Mouse (Mus musculus) forebrain, embryonic 14.5 days (tissue): Measurements from ENCODE around the gene Nppc. TPM values are rescaled to one million over a fixed set of nuclear protein-coding genes. Genes with fewer than 3 reads are reported as not detected.

ENCODE experiments used
- ATAC-seq: fragments of 200-750 bp; cut with Nextera tagmentation; 2 replicates; pipeline ENCODE4 v1.8.0; 2017; ENCODE audit warnings: mild to moderate bottlenecking, moderate library complexity
- DNase-seq: peaks from one replicate; pipeline ENCODE4 v3.0.0-alpha.2; 2015; ENCODE audit warnings: low spot score
- H3K27ac ChIP-seq: fragments of 300-500 bp; sonication (generic); 2 replicates; pipeline ENCODE4 v1.5.1; 2014; ENCODE audit warnings: low read depth, mild to moderate bottlenecking, control low read depth, low read length, moderate library complexity
- H3K27me3 ChIP-seq: fragments of 300-500 bp; sonication (generic); replicated peaks from 2 replicates; pipeline ENCODE4 v1.6.1; 2014; ENCODE audit warnings: low read length, control low read depth, mixed read lengths; ENCODE audit not compliant: control insufficient read depth, insufficient read depth
- H3K36me3 ChIP-seq: fragments of 300-500 bp; sonication (generic); 2 replicates; pipeline ENCODE4 v1.6.1; 2014; ENCODE audit warnings: low read length, control low read depth; ENCODE audit not compliant: control insufficient read depth, insufficient read depth
- H3K4me1 ChIP-seq: fragments of 300-500 bp; sonication (generic); 2 replicates; pipeline ENCODE4 v1.6.1; 2014; ENCODE audit warnings: antibody characterized with exemption, low read length, control low read depth; ENCODE audit not compliant: control insufficient read depth, insufficient read depth
- H3K4me2 ChIP-seq: fragments of 300-500 bp; sonication (generic); 2 replicates; pipeline ENCODE4 v1.6.1; 2014; ENCODE audit warnings: mild to moderate bottlenecking, control low read depth, low read length
- H3K4me3 ChIP-seq: fragments of 300-500 bp; sonication (generic); 2 replicates; pipeline ENCODE4 v1.5.1; 2014; ENCODE audit warnings: low read depth, low read length, control low read depth
- H3K9ac ChIP-seq: fragments of 300-500 bp; sonication (generic); 2 replicates; pipeline ENCODE4 v1.6.1; 2014; ENCODE audit warnings: mild to moderate bottlenecking, low read length, control low read depth, moderate library complexity
- H3K9me3 ChIP-seq: fragments of 300-500 bp; sonication (generic); replicated peaks from 2 replicates; pipeline ENCODE4 v1.6.1; 2016; ENCODE audit warnings: low read length, control low read depth, mixed read lengths; ENCODE audit not compliant: control insufficient read depth
- WGBS: fragments of 180-500 bp; shearing (Covaris S2); extraction: QIAGEN DNeasy Blood & Tissue Kit; methylation state at CpG from one replicate; pipeline ENCODE4 v1.1.7; 2014; 5-methylcytosine and 5-hydroxymethylcytosine counted together
- microRNA-seq: library from miRNA; unstranded; fragments of <30 nt; microRNA quantifications from one replicate; pipeline ENCODE4, GENCODE M21; 2016
- polyA plus RNA-seq: library from polyadenylated mRNA; unstranded; fragments of >200 nt; fragmentation: Nextera tagmentation; extraction: Ambion mirVana; gene quantifications from 2 replicates; pipeline ENCODE4 v1.2.1, GENCODE M21; 2014

Gene Nppc
- polyA plus RNA-seq, 1 experiment from 2014 or later, result 2.3 TPM

GRCm38 (mm10) chr1:86622296-86622695 lies 48.1 kb downstream of the Nppc start:
- Histone ChIP-seq H3K4me3 (no peak overlapping the region), H3K27ac (no peak overlapping the region), H3K9me3 (no peaks in the 10 kb centered on the region), H3K9ac (no peak overlapping the region), H3K27me3 (no peaks in the 10 kb centered on the region), H3K36me3 (no peaks in the 10 kb centered on the region), H3K4me2 (no peak overlapping the region), H3K4me1 (no peaks in the 10 kb centered on the region)
- whole genome bisulfite sequencing, result 67% methylated on average over 2 of the region's 2 CpGs
- no peak for ATAC-seq
- no peak for DNase-seq

DNA sequence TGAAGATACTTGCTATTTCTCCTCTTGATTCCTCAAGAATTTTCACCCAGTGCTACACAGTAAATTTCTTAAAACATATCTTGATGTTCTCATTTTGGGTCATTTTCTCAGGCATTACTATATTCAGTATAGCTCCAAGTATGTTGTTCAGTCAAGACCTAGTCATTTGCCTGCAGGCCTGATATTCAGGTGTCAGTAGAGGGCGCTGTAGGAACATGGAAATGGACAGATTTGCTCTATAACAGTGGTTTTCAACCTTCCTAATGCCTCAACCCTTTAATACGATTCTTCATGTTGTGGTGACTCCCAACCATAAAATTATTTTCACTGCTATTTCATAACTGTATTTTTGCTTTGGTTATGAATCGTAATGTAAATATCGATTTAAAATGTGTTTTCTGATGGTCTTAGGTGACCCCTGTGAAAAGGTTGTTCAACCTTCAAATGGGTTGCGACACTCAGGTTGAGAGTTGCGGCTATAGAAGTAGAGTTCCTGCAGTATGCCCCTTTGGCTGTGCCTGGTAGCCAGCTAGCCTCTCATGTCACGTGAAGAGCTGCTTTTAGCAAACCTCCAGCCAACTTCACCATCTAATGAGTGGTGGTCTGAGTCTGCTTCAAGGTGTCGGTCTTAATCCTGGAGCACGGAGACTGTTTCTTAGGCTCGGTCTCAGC lies 51.8 kb downstream of the Nppc start:
- no peak overlapping the region for H3K9ac ChIP-seq
- DNase-seq (peak; percentile 87), ATAC-seq (no peak)
- no peaks in the 10 kb centered on the region for H3K36me3 ChIP-seq
- no peak overlapping the region for H3K4me3 ChIP-seq
- H3K4me1 ChIP-seq, result no peaks in the 10 kb centered on the region
- H3K4me2 ChIP-seq, result no peak overlapping the region
- no peaks in the 10 kb centered on the region for H3K27me3 ChIP-seq
- H3K9me3 ChIP-seq, result no peaks in the 10 kb centered on the region
- no peak overlapping the region for H3K27ac ChIP-seq
- 60% methylated on average over 10 of the region's 10 CpGs for WGBS

Small RNAs within 50 kb of the gene (microRNA-seq; reads per million reads assigned to microRNA genes)
- not detected for gene Gm22955

Other genes with a start within 250 kb of the Nppc start
- not detected in 2 replicates for gene Nmur1, start 244.3 kb downstream of the Nppc start, polyA plus RNA-seq
- gene Tex44, start 244.2 kb downstream of the Nppc start, polyA plus RNA-seq, result not detected in 2 replicates
- gene Ptma, start 143.8 kb downstream of the Nppc start, polyA plus RNA-seq, result 2,309 and 2,480 TPM in 2 replicates
- gene Pde6d, start 87.9 kb downstream of the Nppc start, polyA plus RNA-seq, result 78.1 and 86.3 TPM in 2 replicates
- 61.7 and 65.4 TPM in 2 replicates for gene Cops7b, start 87.7 kb downstream of the Nppc start, polyA plus RNA-seq
- gene Dis3l2, start 33.2 kb upstream of the Nppc start, polyA plus RNA-seq, result 32.2 and 35.3 TPM in 2 replicates